Mouse (Mus musculus): ENCODE measurements around the gene Pnp2.

GRCm38 (mm10) chr14:50927366-50927765 is 28.4 kb upstream of the Pnp2 start:
- TF ChIP-seq GATA1 (IDR thresholded peaks at IDR 0.05; ENCODE audit: borderline replicate concordance, low read length) (no peak), FLI1 (IDR thresholded peaks at IDR 0.05; ENCODE audit: low read length) (no peak)
